7 mouse cellular contexts compared by ENCODE assay signal in the genomic region with DNA sequence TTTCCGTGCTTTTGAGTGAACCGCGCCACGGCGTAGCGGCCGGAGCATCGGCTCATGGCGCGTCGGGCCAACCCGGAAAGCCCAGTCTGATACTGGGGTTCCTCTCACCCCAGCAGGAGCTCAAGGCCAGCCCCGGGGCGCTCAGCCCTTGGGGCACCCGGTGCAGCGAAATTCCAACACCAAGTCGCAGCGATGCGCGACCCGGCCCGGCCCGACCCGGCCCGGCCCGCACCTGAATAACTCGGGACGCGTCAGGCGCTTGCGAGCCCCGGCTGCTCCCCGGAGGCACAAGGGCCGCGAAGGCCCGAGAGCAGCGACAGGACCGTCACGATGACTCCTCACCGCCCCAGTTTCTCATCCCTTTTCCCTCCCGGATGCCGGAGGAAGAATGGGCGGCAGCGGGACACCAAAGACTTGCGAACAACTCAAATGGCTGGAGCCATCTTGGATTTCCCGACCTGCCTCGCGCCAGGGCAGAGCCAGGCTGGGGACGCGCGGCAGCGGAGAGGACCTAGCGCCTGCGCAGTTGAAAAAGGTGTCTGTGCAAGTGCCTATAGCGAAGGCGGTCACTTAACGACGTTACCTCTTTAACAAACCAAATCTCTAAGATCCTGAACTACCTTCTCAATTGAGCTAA. TPM values are rescaled to one million over a fixed set of nuclear protein-coding genes. Genes with fewer than 3 reads are reported as not detected.
DNase-seq lines count a peak whose midpoint lies in the region; ATAC-seq and TF ChIP-seq lines count a peak whose summit lies in the region.

A gene (minus strand): TSS at position 471 of the 637 bp plus-strand sequence.

- peak; percentile 97 for ATAC-seq in embryonic facial prominence, embryonic 12.5 days (ENCODE audit: insufficient number of reproducible peaks, insufficient read depth, low FRiP score, low TSS enrichment)
- peak; percentile 93 for ATAC-seq in limb, embryonic 12.5 days (ENCODE audit: insufficient number of reproducible peaks, insufficient read depth, low FRiP score, low TSS enrichment, low read depth)
- ATAC-seq in midbrain, embryonic 15.5 days (replicated peaks), result peak; percentile 99

- H3K36me3 ChIP-seq in embryonic facial prominence, embryonic 12.5 days, result peaks cover 16% of the 10 kb centered on the region
- H3K36me3 ChIP-seq in kidney, adult 2 months (ENCODE audit: control insufficient read depth, insufficient read depth, low read length), result no peaks in the 10 kb centered on the region; the same call in 1 of the 2 replicates
- H3K36me3 ChIP-seq in limb, embryonic 12.5 days, result peaks cover 33% of the 10 kb centered on the region
- H3K36me3 ChIP-seq in midbrain, embryonic 15.5 days (replicated peaks), result peaks cover 9% of the 10 kb centered on the region; the same call in 1 of the 2 replicates
- H3K36me3 ChIP-seq in spleen, adult 2 months (ENCODE audit: control insufficient read depth, insufficient read depth, low read length), result peaks cover 4% of the 10 kb centered on the region; the same call in 1 of the 2 replicates

- no peaks in the 10 kb centered on the region for H3K9me3 ChIP-seq in embryonic facial prominence, embryonic 12.5 days
- H3K9me3 ChIP-seq in limb, embryonic 12.5 days, result no peaks in the 10 kb centered on the region
- H3K9me3 ChIP-seq in midbrain, embryonic 15.5 days, result no peaks in the 10 kb centered on the region

- no peaks in the 10 kb centered on the region for H3K27me3 ChIP-seq in embryonic facial prominence, embryonic 12.5 days
- no peaks in the 10 kb centered on the region for H3K27me3 ChIP-seq in kidney, adult 2 months (replicated peaks; ENCODE audit: control insufficient read depth, insufficient read depth, low read length)
- H3K27me3 ChIP-seq in limb, embryonic 12.5 days, result no peaks in the 10 kb centered on the region
- no peaks in the 10 kb centered on the region for H3K27me3 ChIP-seq in midbrain, embryonic 15.5 days (replicated peaks)
- H3K27me3 ChIP-seq in spleen, adult 2 months (ENCODE audit: control insufficient read depth, insufficient read depth, low read length), result no peaks in the 10 kb centered on the region

- peak within 1 kb of the TSS; percentile 75 for H3K4me3 ChIP-seq in embryonic facial prominence, embryonic 12.5 days
- peak within 1 kb of the TSS; percentile 89 for H3K4me3 ChIP-seq in kidney, adult 2 months (ENCODE audit: insufficient read depth, low read depth, low read length)
- peak within 1 kb of the TSS; percentile 93 for H3K4me3 ChIP-seq in limb, embryonic 12.5 days (replicated peaks)
- peak within 1 kb of the TSS; percentile 95 for H3K4me3 ChIP-seq in midbrain, embryonic 15.5 days
- peak within 1 kb of the TSS; percentile 92 for H3K4me3 ChIP-seq in spleen, adult 2 months (ENCODE audit: extremely low read depth, insufficient read depth, insufficient read length)

- H3K4me1 ChIP-seq in embryonic facial prominence, embryonic 12.5 days, result peaks cover 14% of the 10 kb centered on the region
- 0 out of 2 replicates have a peak, but pooled peaks cover 2% of the 10 kb centered on the region for H3K4me1 ChIP-seq in kidney, adult 2 months (ENCODE audit: control insufficient read depth, insufficient read depth, low read length)
- peaks cover 12% of the 10 kb centered on the region for H3K4me1 ChIP-seq in limb, embryonic 12.5 days (replicated peaks)
- peaks cover 20% of the 10 kb centered on the region for H3K4me1 ChIP-seq in midbrain, embryonic 15.5 days
- 0 out of 2 replicates have a peak, but pooled peaks cover 1% of the 10 kb centered on the region for H3K4me1 ChIP-seq in spleen, adult 2 months (ENCODE audit: control insufficient read depth, insufficient read depth, insufficient read length)

- peak; percentile 84 for TF ChIP-seq POLR2A in kidney, adult 2 months (IDR thresholded peaks at IDR 0.05; ENCODE audit: low read depth, low read length)
- TF ChIP-seq POLR2A in spleen, adult 2 months (IDR thresholded peaks at IDR 0.05; ENCODE audit: low read depth, low read length), result peak; percentile 76

- DNase-seq in adrenal gland, postnatal 25 days, result peak; percentile 92
- DNase-seq in heart, adult 18-20 months, result peak; percentile 91 to 93
- DNase-seq in kidney, adult 2 months, result peak; percentile 93
- peak; percentile 77 to 87 for DNase-seq in spleen, adult 2 months (ENCODE audit: low read depth in 1 of 2, low spot score in 2 of 2)

- H3K27ac ChIP-seq in embryonic facial prominence, embryonic 12.5 days, result peak within 1 kb of the TSS; percentile 92
- peak within 1 kb of the TSS; percentile 81 for H3K27ac ChIP-seq in kidney, adult 2 months (ENCODE audit: insufficient read depth, low read depth, low read length)
- H3K27ac ChIP-seq in limb, embryonic 12.5 days, result peak within 1 kb of the TSS; percentile 91
- peak within 1 kb of the TSS; percentile 92 for H3K27ac ChIP-seq in midbrain, embryonic 15.5 days
- H3K27ac ChIP-seq in spleen, adult 2 months (ENCODE audit: insufficient read depth, low read length), result peak within 1 kb of the TSS; percentile 50

- H3K9ac ChIP-seq in embryonic facial prominence, embryonic 12.5 days, result peak within 1 kb of the TSS; percentile 93
- peak within 1 kb of the TSS; percentile 97 for H3K9ac ChIP-seq in limb, embryonic 12.5 days (replicated peaks)
- H3K9ac ChIP-seq in midbrain, embryonic 15.5 days, result peak within 1 kb of the TSS; percentile 92

- TF ChIP-seq CTCF in kidney, adult 2 months (conservative IDR thresholded peaks at IDR 0.05; ENCODE audit: insufficient read depth, insufficient read length, low read depth, low read length), result no peak
- TF ChIP-seq CTCF in spleen, adult 2 months (IDR thresholded peaks at IDR 0.05; ENCODE audit: extremely low read depth, insufficient read depth, insufficient read length, insufficient replicate concordance), result no peak

- under 1% methylated on average over 58 of the region's 58 CpGs for WGBS in embryonic facial prominence, embryonic 12.5 days
- under 1% methylated on average over 58 of the region's 58 CpGs for WGBS in kidney, adult 2 months
- WGBS in limb, embryonic 12.5 days, result under 1% methylated on average over 58 of the region's 58 CpGs
- WGBS in midbrain, embryonic 15.5 days, result under 1% methylated on average over 54 of the region's 58 CpGs
- under 1% methylated on average over 58 of the region's 58 CpGs for WGBS in spleen, adult 2 months

- H3K4me2 ChIP-seq in embryonic facial prominence, embryonic 12.5 days (replicated peaks), result peak within 1 kb of the TSS; percentile 62
- H3K4me2 ChIP-seq in limb, embryonic 12.5 days, result peak within 1 kb of the TSS; percentile 79
- H3K4me2 ChIP-seq in midbrain, embryonic 15.5 days, result peak within 1 kb of the TSS; percentile 56

RNA-seq across cellular contexts. Expression of the gene that starts here (rescaled TPM):
- total RNA-seq in adrenal gland, postnatal 25 days (2021), result 82.1 and 86.1 TPM in 2 replicates
- 84.0 and 86.6 TPM in 2 replicates for polyA plus RNA-seq in embryonic facial prominence, embryonic 12.5 days (2016; fragmentation: Nextera tagmentation; extraction: Ambion mirVana)
- total RNA-seq in heart, adult 18-20 months (2021), result 10 to 100 TPM; 36.6 to 43.3 TPM
- 32.2 and 40.6 TPM in 2 replicates for polyA plus RNA-seq in kidney, adult 2 months (2012; rRNA removed)
- 89.8 and 90.0 TPM in 2 replicates for polyA plus RNA-seq in limb, embryonic 12.5 days (2016; fragmentation: Nextera tagmentation; extraction: Ambion mirVana)
- polyA plus RNA-seq in midbrain, embryonic 15.5 days (2015; fragmentation: Nextera tagmentation; extraction: Ambion mirVana), result 50.8 and 52.8 TPM in 2 replicates
- polyA plus RNA-seq in spleen, adult 2 months (2012; rRNA removed), result 33.2 and 36.3 TPM in 2 replicates

Comparison
In these comparisons a context has a peak if more than half of its experiments do, and no peak if none do; other contexts are left out.
1. Peak in every context shown above with its lines: DNase-seq, ATAC-seq, H3K4me3 ChIP-seq and H3K27ac ChIP-seq.